Comparison of ENCODE assay signal across 15 mouse cellular contexts in genomic region chr16:34347574-34347973, GRCm38 (mm10).
DNase-seq lines count a peak whose midpoint lies in the region; ATAC-seq and TF ChIP-seq lines count a peak whose summit lies in the region.
"Had no signal": no experiment of that assay in that cellular context is flagged by ENCODE, and none has a peak within 500 bp of the region (broad histone marks: within the 10 kb centered on the region; RNA-seq: fewer than 3 reads in every experiment).

No protein-coding gene starts in this region.

- H3K27me3 ChIP-seq in kidney, embryonic 16.5 days (ENCODE audit: insufficient read depth, low read length): no peaks in the 10 kb centered on the region
- H3K27me3 ChIP-seq in midbrain, postnatal 0 days (ENCODE audit: insufficient read depth, low read length): no peaks in the 10 kb centered on the region
- H3K27me3 ChIP-seq: forebrain, embryonic 13.5 days; hindbrain, embryonic 15.5 days had no signal

- H3K4me2 ChIP-seq in kidney, embryonic 16.5 days (replicated peaks; ENCODE audit: low read depth, low read length): no peak overlapping the region
- no peak overlapping the region for H3K4me2 ChIP-seq in midbrain, postnatal 0 days (ENCODE audit: low read depth, low read length, poor library complexity, severe bottlenecking)
- H3K4me2 ChIP-seq: forebrain, embryonic 13.5 days; hindbrain, embryonic 15.5 days; liver, embryonic 11.5 days had no signal

- H3K36me3 ChIP-seq in kidney, embryonic 16.5 days (ENCODE audit: insufficient read depth, low read length): no peaks in the 10 kb centered on the region
- no peaks in the 10 kb centered on the region for H3K36me3 ChIP-seq in midbrain, postnatal 0 days (ENCODE audit: insufficient read depth, low read length)
- H3K36me3 ChIP-seq: hindbrain, embryonic 15.5 days had no signal

- WGBS in kidney, embryonic 16.5 days: 24% methylated on average over 10 of the region's 10 CpGs
- 67% methylated on average over 10 of the region's 10 CpGs for WGBS in midbrain, postnatal 0 days

- peak overlapping the region; percentile 19; the same call in 1 of the 2 replicates for H3K27ac ChIP-seq in kidney, embryonic 16.5 days (ENCODE audit: low read length)
- no peak overlapping the region for H3K27ac ChIP-seq in midbrain, postnatal 0 days (ENCODE audit: low read depth, low read length)
- H3K27ac ChIP-seq: forebrain, embryonic 13.5 days; hindbrain, embryonic 15.5 days had no signal

- ATAC-seq in kidney, embryonic 16.5 days (ENCODE audit: low FRiP score, low TSS enrichment): peak; percentile 79
- ATAC-seq in midbrain, postnatal 0 days (ENCODE audit: low FRiP score): no peak
- ATAC-seq: forebrain, embryonic 13.5 days had no signal

- no peak overlapping the region for H3K4me3 ChIP-seq in kidney, embryonic 16.5 days (ENCODE audit: low read length)
- no peak overlapping the region for H3K4me3 ChIP-seq in midbrain, postnatal 0 days (ENCODE audit: low read depth, low read length)
- H3K4me3 ChIP-seq: forebrain, embryonic 13.5 days; hindbrain, embryonic 15.5 days; megakaryocyte, embryonic 14.5 days had no signal

- peak; percentile 73 for DNase-seq in gastrocnemius, adult 18-20 months (ENCODE audit: low spot score)
- no peak for DNase-seq in gastrocnemius, postnatal 4 days (ENCODE audit: low spot score in 2 of 2)
- DNase-seq in ovary, postnatal 36 days (ENCODE audit: low spot score): peak; percentile 27
- no peak for DNase-seq in ovary, postnatal 14 days (ENCODE audit: low spot score)
- DNase-seq in thymus, postnatal 4 days: no peak
- no peak for DNase-seq in thymus, postnatal 14 days
- DNase-seq in midbrain, postnatal 0 days (ENCODE audit: low spot score): no peak
- DNase-seq: B cell, adult 2 months; cerebellum, adult 9-10 months; layer of hippocampus, postnatal 36 days had no signal

- no peak for TF ChIP-seq CTCF in midbrain, postnatal 0 days (IDR thresholded peaks at IDR 0.05)

- no peak overlapping the region for H3K9ac ChIP-seq in kidney, embryonic 16.5 days (replicated peaks; ENCODE audit: low read length)
- no peak overlapping the region for H3K9ac ChIP-seq in midbrain, postnatal 0 days (replicated peaks; ENCODE audit: low read length, poor library complexity, severe bottlenecking)
- H3K9ac ChIP-seq: forebrain, embryonic 13.5 days; hindbrain, embryonic 15.5 days had no signal

- peaks cover 25% of the 10 kb centered on the region for H3K4me1 ChIP-seq in kidney, embryonic 16.5 days (ENCODE audit: insufficient read depth, low read length)
- 0 out of 2 replicates have a peak, but pooled peaks cover 4% of the 10 kb centered on the region for H3K4me1 ChIP-seq in midbrain, postnatal 0 days (ENCODE audit: insufficient read depth, low read length)

- no peaks in the 10 kb centered on the region for H3K9me3 ChIP-seq in kidney, embryonic 16.5 days (ENCODE audit: low read length)
- H3K9me3 ChIP-seq in midbrain, postnatal 0 days (ENCODE audit: low read length): no peaks in the 10 kb centered on the region
- H3K9me3 ChIP-seq: forebrain, embryonic 13.5 days; hindbrain, embryonic 15.5 days; megakaryocyte, embryonic 14.5 days had no signal

Comparison
In these comparisons a context has a peak if more than half of its experiments do, and no peak if none do; other contexts are left out.
1. DNase-seq: peak in gastrocnemius, adult 18-20 months (single experiment) and ovary, postnatal 36 days (single experiment); none in gastrocnemius, postnatal 4 days (0 of 2), ovary, postnatal 14 days (single experiment), thymus, postnatal 4 days (single experiment), thymus, postnatal 14 days (single experiment) and midbrain, postnatal 0 days (single experiment).